Comparison of ENCODE assay signal across 15 mouse cellular contexts in genomic region chr19:53221186-53221585, GRCm38 (mm10).
DNase-seq lines count a peak whose midpoint lies in the region; ATAC-seq lines count a peak whose summit lies in the region.
"Had no signal": no experiment of that assay in that cellular context is flagged by ENCODE, and none has a peak within 500 bp of the region (broad histone marks: within the 10 kb centered on the region; RNA-seq: fewer than 3 reads in every experiment).

No protein-coding gene starts in this region.

- no peak overlapping the region for H3K27ac ChIP-seq in forebrain, embryonic 13.5 days
- H3K27ac ChIP-seq: embryonic facial prominence, embryonic 10.5 days; embryonic facial prominence, embryonic 12.5 days had no signal

- no peak overlapping the region for H3K4me3 ChIP-seq in forebrain, embryonic 13.5 days
- H3K4me3 ChIP-seq: embryonic facial prominence, embryonic 10.5 days; embryonic facial prominence, embryonic 12.5 days had no signal

- H3K9ac ChIP-seq in forebrain, embryonic 13.5 days, result no peak overlapping the region
- H3K9ac ChIP-seq: embryonic facial prominence, embryonic 12.5 days had no signal

- DNase-seq in cerebellum, adult 9-10 months, result peak; percentile 34
- DNase-seq in cerebellum, postnatal 36 days, result no peak
- DNase-seq in heart, adult 11 months, result peak; percentile 84
- no peak for DNase-seq in heart, postnatal 14 days
- peak; percentile 37 for DNase-seq in brain, adult 2 months (ENCODE audit: low read depth, low spot score)
- DNase-seq: adrenal gland, adult 2 months; adrenal gland, postnatal 10 days; adrenal gland, postnatal 25 days; cerebellum, adult 11 months; cerebellum, postnatal 10 days had no signal

- no peaks in the 10 kb centered on the region for H3K36me3 ChIP-seq in forebrain, embryonic 13.5 days (ENCODE audit: poor library complexity, severe bottlenecking)

- no peaks in the 10 kb centered on the region for H3K4me1 ChIP-seq in forebrain, embryonic 13.5 days
- H3K4me1 ChIP-seq: embryonic facial prominence, embryonic 10.5 days; embryonic facial prominence, embryonic 12.5 days had no signal

- H3K9me3 ChIP-seq in forebrain, embryonic 13.5 days (replicated peaks), result no peaks in the 10 kb centered on the region
- H3K9me3 ChIP-seq: embryonic facial prominence, embryonic 10.5 days; embryonic facial prominence, embryonic 12.5 days had no signal

- WGBS in forebrain, embryonic 13.5 days, result 96% methylated on average over 3 of the region's 3 CpGs

- no peaks in the 10 kb centered on the region for H3K27me3 ChIP-seq in forebrain, embryonic 13.5 days
- H3K27me3 ChIP-seq: embryonic facial prominence, embryonic 12.5 days had no signal

- intact Hi-C loops in heart, postnatal 14 days (cut with DNase I), result no loop called here

- no peak overlapping the region for H3K4me2 ChIP-seq in forebrain, embryonic 13.5 days
- H3K4me2 ChIP-seq: embryonic facial prominence, embryonic 12.5 days had no signal

- no peak for ATAC-seq in forebrain, embryonic 13.5 days
- ATAC-seq: forebrain, embryonic 14.5 days; forebrain, embryonic 16.5 days had no signal

Comparison
In these comparisons a context has a peak if more than half of its experiments do, and no peak if none do; other contexts are left out.
1. DNase-seq: peak in cerebellum, adult 9-10 months (single experiment), heart, adult 11 months (single experiment) and brain, adult 2 months (single experiment); none in cerebellum, postnatal 36 days (0 of 2) and heart, postnatal 14 days (0 of 2).